Mouse (Mus musculus) ES-Bruce4 (cell line): Measurements from ENCODE around the gene Ssbp4.

ENCODE experiments used
- CTCF ChIP-seq: IDR thresholded peaks from one replicate; pipeline ENCODE4 v1.8.1; 2011; ENCODE audit warnings: low read depth, low read length
- POLR2A ChIP-seq: IDR thresholded peaks from one replicate; pipeline ENCODE4 v1.8.1; 2011; ENCODE audit warnings: low read length; ENCODE audit not compliant: insufficient read depth

DNA sequence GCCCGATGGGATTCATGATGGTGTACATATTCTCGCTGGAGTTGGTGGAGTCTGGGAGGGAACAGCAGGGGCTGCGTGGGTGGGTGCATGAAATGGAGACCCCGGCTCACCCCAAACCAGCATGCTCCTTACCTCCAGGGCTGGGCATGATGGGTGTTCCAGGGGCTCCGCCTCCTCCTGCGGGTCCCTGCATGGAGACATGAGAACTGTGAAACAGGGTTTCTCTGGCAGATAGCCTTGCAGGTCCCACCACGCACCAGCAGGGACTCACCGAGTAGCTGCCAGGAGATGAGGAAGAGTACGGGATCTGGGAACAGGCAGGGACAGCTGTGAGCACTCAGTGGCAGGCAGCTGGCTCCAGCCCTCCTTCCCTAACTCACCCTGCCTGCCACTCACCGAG lies 9.9 kb downstream of the Ssbp4 start:
- TF ChIP-seq CTCF: no peak
- no peak for TF ChIP-seq POLR2A
